Mouse (Mus musculus) lung, postnatal 4 days (tissue): Measurements from ENCODE around the gene Hsbp1.
"Not testable (repeated sequence)": the region's sequence is repeated elsewhere in the genome, so short reads cannot be mapped to it uniquely, and the experiment has no call there.

ENCODE experiments used
- DNase-seq, 2 experiments: peaks; one replicate each; pipeline ENCODE4 v3.0.0; 2021

Gene Hsbp1

DNA sequence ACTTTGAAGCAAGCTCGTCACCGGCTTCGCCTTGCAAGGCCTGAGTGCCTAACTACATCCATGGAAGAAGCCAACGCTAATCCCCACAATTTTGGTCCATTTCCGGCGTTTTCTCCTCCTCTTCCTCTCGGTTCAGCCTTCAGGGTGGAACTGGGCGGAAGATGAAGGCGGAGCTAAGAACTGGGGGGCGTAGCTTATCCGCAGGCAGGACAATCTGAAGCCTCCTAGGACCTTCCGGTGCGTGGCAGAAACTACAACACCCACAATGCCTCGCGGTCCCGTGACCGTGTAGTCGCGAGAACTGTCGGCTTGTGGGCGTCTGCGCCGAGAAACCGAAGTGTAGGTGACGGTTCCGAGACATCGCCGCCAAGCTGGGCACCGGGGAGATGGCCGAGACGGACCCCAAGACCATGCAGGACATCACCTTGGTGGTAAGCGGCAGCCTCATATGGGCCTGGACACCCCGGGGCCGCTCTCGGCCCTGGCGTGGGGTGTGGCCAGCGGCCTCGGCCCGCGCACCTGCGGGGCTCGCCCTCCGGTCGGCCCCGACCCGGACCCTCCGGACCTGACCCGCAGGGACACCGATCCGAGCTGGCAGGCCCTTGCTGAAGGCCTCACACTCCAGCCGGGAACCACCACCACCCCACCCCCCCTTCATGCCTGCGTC is at the start of gene Hsbp1:
Gene Hsbp1 (plus strand): TSS at position 299 of the 667 bp plus-strand sequence.
- peak; percentile 97 to 99 for DNase-seq

- DNase-seq: no peak
These were observed 48.8 kb upstream of the Hsbp1 start for GRCm38 (mm10) chr8:119295477-119295876.

DNA sequence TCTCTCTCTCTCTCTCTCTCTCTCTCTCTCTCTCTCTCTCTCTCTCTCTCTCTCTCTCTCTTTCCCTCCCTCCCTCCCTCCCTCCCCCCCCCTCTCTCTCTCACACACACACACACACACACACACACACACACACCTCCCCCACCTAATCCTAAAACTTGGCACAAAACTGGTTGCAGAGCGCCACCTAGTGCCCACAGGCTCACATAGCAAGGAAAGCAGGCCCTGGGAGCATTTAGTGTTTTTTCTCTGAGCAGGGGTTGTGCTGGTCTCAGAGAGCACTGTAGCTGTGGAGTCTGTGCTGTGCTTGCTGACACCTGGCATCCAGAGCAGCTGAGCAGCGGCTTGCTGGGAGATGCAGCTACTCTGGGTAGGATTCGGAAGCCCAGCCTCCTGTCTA is 46.5 kb upstream of the Hsbp1 start:
- peak; percentile 32 to 42 for DNase-seq

GRCm38 (mm10) chr8:119300335-119300734 is 44.0 kb upstream of the Hsbp1 start:
- no peak for DNase-seq

- DNase-seq: no peak
These were observed 40.1 kb upstream of the Hsbp1 start for GRCm38 (mm10) chr8:119304196-119304595.

- peak in 1 of 2 experiments; percentile 12 for DNase-seq
These were observed 32.9 kb upstream of the Hsbp1 start for GRCm38 (mm10) chr8:119311412-119311811.

DNA sequence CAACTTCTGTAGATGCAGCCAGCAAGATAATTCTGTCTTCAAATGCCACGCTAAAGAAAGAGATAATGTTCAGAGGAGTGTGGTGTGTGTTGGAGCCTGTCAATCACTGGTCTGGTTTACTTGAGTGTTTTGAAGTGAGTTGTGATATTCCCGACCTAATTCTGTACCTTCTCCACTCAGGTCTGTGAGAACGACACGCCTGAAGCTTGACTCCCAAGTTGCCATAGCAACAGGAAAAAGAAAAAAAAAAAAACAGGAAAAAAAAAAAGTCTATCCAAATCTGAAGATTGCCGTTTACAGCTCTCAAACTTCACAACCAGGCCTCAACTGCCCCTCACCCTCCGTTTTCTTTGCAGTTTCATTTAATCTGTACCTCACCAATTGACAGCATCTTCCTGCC is 21.1 kb upstream of the Hsbp1 start:
- no peak for DNase-seq

DNA sequence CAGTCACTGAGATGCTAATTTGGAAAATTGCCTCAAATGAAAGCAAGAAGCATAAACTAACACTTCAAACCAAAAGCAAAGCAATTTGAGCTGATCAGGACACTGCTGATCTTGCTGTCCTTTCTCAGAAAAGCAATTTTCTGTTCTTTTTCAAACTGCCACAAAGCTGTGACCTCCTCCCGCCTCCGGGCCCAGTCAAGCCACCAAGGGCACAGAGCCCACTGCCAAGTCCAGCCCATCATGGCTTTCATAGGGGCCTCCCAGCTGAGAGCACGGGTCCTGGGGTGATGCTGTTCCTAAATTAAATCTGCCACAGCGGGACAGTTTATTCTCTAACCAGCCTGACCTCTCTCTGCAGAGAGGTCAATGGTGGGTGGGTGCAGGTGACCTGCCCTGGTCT is 4.7 kb upstream of the Hsbp1 start:
- peak; percentile 17 to 57 for DNase-seq

GRCm38 (mm10) chr8:119343606-119344005 is 682 bp upstream of the Hsbp1 start:
- DNase-seq: no peak

DNA sequence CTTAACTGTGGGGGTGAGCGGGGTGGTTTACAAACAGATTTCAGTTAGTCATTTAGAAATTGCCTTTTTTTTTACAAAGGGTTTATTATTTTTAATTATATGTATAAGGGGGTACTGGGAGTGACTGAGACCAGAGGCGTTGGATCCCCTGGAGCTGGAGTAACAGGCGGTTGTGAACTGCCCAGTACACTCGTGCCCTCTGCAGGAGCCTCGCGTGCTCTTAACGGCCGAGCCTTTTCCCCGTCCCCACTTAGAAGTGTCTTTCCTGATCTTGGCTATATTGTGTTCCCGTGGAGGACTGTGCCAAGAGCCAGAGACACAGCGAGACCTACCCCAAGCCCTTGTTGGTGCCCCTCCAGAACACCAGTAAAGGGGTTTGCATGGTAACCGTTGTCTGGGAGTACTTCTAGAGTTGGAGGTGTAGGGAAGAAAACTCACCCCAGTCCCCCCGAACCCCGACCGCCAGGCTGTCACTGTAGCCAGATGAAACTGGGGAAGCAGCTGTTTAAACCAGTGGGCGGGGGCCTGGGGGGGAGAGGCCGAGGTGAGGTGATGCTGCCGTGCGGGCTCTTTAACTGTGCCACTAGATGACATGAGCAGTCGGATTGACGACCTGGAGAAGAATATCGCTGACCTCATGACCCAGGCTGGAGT is 868 bp downstream of the Hsbp1 start:
- peak in 1 of 2 experiments; percentile 24 for DNase-seq

- no peak for DNase-seq
These were observed 1.4 kb downstream of the Hsbp1 start for GRCm38 (mm10) chr8:119345683-119346075.

GRCm38 (mm10) chr8:119351647-119352046 is 7.4 kb downstream of the Hsbp1 start:
- DNase-seq: no peak

DNA sequence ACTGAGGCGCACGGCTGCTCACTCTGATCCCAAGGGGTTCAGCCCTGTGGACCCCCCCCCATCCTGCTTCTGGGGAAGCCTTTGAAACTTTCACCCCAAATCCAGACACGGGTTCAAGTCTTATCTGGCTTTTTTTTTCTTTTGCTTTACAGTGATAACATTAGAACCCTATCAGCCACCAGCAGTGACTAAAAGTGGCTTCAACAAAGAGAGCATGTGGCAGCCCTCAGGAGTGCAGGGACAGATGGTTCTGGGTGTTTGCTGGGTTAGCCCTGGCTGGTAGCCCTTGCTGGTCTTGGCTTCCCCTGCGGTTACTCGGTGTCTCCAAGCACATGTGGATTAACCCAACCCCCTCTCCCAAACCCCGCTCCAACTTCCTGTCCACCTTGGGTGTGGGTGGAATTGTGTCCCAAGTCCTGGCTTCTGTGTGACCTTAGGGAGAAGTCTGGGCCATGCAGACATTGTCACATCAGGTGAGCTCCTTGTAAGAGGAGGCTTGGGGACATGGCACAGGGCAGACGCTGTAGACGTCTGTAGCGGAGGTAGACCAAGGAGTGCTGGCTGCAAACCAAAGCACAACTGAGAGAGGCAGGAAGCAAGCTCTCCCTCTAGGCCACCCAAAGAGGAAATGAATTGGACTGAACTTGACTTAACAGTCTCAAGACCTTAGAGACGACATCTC is 8.8 kb downstream of the Hsbp1 start:
- no peak for DNase-seq

GRCm38 (mm10) chr8:119353659-119354023 is 9.4 kb downstream of the Hsbp1 start:
- no peak for DNase-seq

- not testable (repeated sequence) for DNase-seq
These were observed 12.3 kb downstream of the Hsbp1 start for GRCm38 (mm10) chr8:119356631-119357030.

- no peak for DNase-seq
These were observed 13.9 kb downstream of the Hsbp1 start for GRCm38 (mm10) chr8:119358175-119358574.

DNA sequence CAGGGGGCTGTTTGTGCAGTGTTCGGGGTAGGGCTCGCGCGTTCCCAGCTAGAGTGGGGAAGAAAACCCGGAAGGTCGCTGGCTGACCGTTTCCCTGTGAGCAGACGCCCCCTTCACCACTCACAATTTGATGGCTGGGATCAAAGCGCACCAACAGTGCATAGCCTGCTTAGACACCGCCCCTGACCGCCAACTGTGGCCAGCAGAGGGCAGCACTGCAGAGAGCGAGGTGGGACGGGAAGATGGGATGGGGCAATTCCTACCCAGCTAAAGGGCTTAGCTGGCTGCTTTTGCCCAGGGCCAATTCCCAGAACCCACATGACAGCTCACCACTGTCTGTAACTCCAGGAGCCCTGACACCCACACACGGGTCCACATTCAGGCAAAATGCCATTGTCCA is 14.5 kb downstream of the Hsbp1 start:
- peak; percentile 67 to 81 for DNase-seq

DNA sequence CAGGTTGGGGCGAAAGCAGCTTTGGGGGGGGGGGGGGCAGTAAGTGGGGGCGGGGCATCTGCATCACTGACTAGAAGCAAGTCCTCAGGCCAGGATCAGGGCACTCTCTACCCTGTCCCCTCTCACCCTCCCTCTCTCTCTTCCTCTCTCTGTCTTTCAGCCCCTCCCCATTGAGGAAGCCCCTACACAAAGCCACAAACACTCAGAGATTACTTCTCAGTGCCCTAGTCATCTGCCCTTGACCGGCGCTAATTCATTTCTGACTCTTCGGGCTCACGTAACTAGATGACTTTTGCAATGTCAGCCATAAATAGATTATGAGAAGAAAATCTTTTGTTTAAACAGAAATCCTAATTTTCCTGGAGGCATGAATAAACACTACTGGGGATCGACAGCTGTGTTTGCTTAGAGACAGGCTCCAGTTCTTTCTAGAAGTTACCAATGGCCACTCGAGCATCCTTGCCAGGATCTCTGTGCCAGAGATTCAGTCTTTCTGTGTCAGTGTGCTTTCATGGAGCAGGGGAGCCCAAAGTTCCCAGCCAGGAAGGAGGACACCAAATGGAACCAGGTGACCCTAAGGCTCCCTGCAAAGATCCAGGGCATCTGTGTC is 16.5 kb downstream of the Hsbp1 start:
- DNase-seq: peak; percentile 32 to 62

- not testable (repeated sequence) for DNase-seq
These were observed 30.4 kb downstream of the Hsbp1 start for GRCm38 (mm10) chr8:119374716-119375115.

- no peak for DNase-seq
These were observed 34.2 kb downstream of the Hsbp1 start for GRCm38 (mm10) chr8:119378476-119378875.

- peak in 1 of 2 experiments; percentile 26 for DNase-seq
These were observed 36.3 kb downstream of the Hsbp1 start for GRCm38 (mm10) chr8:119380619-119381018.

GRCm38 (mm10) chr8:119384478-119384877 is 40.2 kb downstream of the Hsbp1 start:
- DNase-seq: peak in 1 of 2 experiments; percentile 77

DNA sequence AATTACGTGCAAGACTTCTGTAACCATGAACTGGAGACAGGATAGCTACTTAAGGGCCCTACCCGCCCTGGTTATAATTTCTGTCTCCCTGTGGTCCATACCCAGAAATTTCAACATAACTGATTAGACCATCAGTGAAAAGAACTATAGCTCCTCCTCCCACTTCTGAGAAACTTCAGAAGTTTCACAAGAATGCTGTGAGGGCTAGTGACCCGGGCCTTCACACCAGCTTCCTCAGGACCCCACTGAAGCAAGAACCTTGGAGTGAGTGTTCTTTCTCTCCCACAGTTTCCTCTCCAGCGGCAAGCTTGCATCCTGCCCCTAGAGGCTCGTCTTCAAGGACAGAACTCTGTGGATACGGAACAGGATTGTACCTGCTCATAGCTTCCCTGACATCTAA is 41.6 kb downstream of the Hsbp1 start:
- no peak for DNase-seq

DNA sequence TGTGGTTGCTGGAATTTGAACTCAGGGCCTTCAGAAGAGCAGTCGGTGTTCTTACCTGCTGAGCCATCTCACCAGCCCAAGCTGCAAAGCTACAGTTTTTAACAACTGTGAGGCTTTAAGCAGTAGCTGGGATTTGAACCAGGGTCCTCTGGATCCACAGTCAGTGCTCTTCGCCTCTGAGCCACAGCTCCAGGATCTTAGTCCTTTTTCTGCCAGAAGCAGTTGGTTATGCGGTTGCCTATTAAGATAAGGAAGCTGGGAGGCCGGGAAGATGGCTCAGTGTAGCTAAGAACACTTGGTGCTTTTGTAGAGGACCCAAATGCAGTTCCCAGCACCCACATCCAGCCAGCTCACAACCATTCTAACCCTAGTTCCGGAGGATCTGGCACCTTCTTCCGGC is 42.7 kb downstream of the Hsbp1 start:
- no peak for DNase-seq
